In the genomic region with DNA sequence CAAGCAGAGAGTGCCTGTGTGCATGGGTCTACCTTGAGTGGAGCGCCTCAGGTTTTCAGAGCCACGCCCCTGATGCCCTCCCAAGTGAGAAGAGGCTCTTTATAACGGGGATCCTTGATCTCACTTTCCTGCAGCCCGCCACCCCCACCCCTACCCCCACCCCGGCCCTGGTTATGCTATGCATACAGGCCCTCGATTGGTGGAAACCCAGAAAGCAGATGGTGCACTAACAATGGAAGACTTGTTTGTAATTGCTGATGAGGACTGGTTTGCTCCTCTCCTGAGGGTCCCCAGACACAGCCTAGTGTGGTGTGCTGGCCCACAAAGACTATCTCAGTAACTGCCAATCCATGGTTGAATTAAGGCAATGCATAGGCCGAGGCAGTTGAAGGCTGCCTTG, we compare ENCODE assay signal across 20 mouse cellular contexts. TPM values are rescaled to one million over a fixed set of nuclear protein-coding genes. Genes with fewer than 3 reads are reported as not detected.
DNase-seq lines count a peak whose midpoint lies in the region; ATAC-seq lines count a peak whose summit lies in the region.
"Had no signal": no experiment of that assay in that cellular context is flagged by ENCODE, and none has a peak within 500 bp of the region (broad histone marks: within the 10 kb centered on the region; RNA-seq: fewer than 3 reads in every experiment).

No protein-coding gene starts in this region.

- ATAC-seq in limb, embryonic 12.5 days (ENCODE audit: insufficient number of reproducible peaks, insufficient read depth, low FRiP score, low TSS enrichment, low read depth) = peak; percentile 35; the same call in 1 of the 2 replicates
- peak; percentile 49; the same call in 1 of the 2 replicates for ATAC-seq in embryonic facial prominence, embryonic 11.5 days (replicated peaks; ENCODE audit: insufficient number of reproducible peaks, low FRiP score, low TSS enrichment, low read depth)
- peak; percentile 69 for ATAC-seq in forebrain, embryonic 16.5 days
- ATAC-seq in midbrain, embryonic 16.5 days = 0 out of 2 replicates have a peak, but pooled peaks have one; percentile 18
- ATAC-seq: Patski had no signal

- H3K4me2 ChIP-seq in limb, embryonic 12.5 days = no peak overlapping the region
- H3K4me2 ChIP-seq in embryonic facial prominence, embryonic 11.5 days (ENCODE audit: low read depth, low read length) = no peak overlapping the region
- H3K4me2 ChIP-seq in forebrain, embryonic 16.5 days (ENCODE audit: low read length) = no peak overlapping the region
- H3K4me2 ChIP-seq in midbrain, embryonic 16.5 days (ENCODE audit: low read length) = no peak overlapping the region
- H3K4me2 ChIP-seq: embryonic facial prominence, embryonic 15.5 days; liver, embryonic 11.5 days; lung, embryonic 14.5 days had no signal

- no peak overlapping the region for H3K27ac ChIP-seq in limb, embryonic 12.5 days
- H3K27ac ChIP-seq in limb, embryonic 10.5 days = no peak overlapping the region
- no peak overlapping the region for H3K27ac ChIP-seq in embryonic facial prominence, embryonic 11.5 days (replicated peaks; ENCODE audit: low read depth, low read length)
- no peak overlapping the region for H3K27ac ChIP-seq in forebrain, embryonic 16.5 days (ENCODE audit: low read length)
- no peak overlapping the region for H3K27ac ChIP-seq in midbrain, embryonic 16.5 days (ENCODE audit: low read length)
- H3K27ac ChIP-seq: embryonic facial prominence, embryonic 15.5 days; macrophage had no signal

- no peaks in the 10 kb centered on the region; the same call in 1 of the 2 replicates for H3K27me3 ChIP-seq in limb, embryonic 12.5 days
- no peaks in the 10 kb centered on the region for H3K27me3 ChIP-seq in limb, embryonic 10.5 days (ENCODE audit: low read depth, poor library complexity, severe bottlenecking)
- no peaks in the 10 kb centered on the region for H3K27me3 ChIP-seq in embryonic facial prominence, embryonic 11.5 days (ENCODE audit: control insufficient read depth, insufficient read depth, low read length)
- H3K27me3 ChIP-seq in forebrain, embryonic 16.5 days (replicated peaks; ENCODE audit: control insufficient read depth, insufficient read depth, low read length) = no peaks in the 10 kb centered on the region
- H3K27me3 ChIP-seq in midbrain, embryonic 16.5 days (ENCODE audit: control insufficient read depth, insufficient read depth, low read depth, low read length) = no peaks in the 10 kb centered on the region
- H3K27me3 ChIP-seq: embryonic facial prominence, embryonic 15.5 days; Patski had no signal

- H3K9ac ChIP-seq in limb, embryonic 12.5 days (replicated peaks) = no peak overlapping the region
- H3K9ac ChIP-seq in embryonic facial prominence, embryonic 11.5 days (replicated peaks; ENCODE audit: low read length) = no peak overlapping the region
- H3K9ac ChIP-seq in forebrain, embryonic 16.5 days (replicated peaks; ENCODE audit: low read depth, low read length) = no peak overlapping the region
- no peak overlapping the region for H3K9ac ChIP-seq in midbrain, embryonic 16.5 days (ENCODE audit: low read depth, low read length)
- H3K9ac ChIP-seq: embryonic facial prominence, embryonic 15.5 days; lung, embryonic 14.5 days had no signal

- 85% methylated on average over 7 of the region's 7 CpGs for WGBS in limb, embryonic 12.5 days
- 81% methylated on average over 7 of the region's 7 CpGs for WGBS in limb, embryonic 10.5 days
- WGBS in embryonic facial prominence, embryonic 11.5 days = 74% methylated on average over 7 of the region's 7 CpGs
- WGBS in forebrain, embryonic 16.5 days = 62% methylated on average over 7 of the region's 7 CpGs
- 50% methylated on average over 7 of the region's 7 CpGs for WGBS in midbrain, embryonic 16.5 days

- no peaks in the 10 kb centered on the region for H3K36me3 ChIP-seq in limb, embryonic 12.5 days
- no peaks in the 10 kb centered on the region for H3K36me3 ChIP-seq in limb, embryonic 10.5 days
- no peaks in the 10 kb centered on the region for H3K36me3 ChIP-seq in embryonic facial prominence, embryonic 11.5 days (replicated peaks; ENCODE audit: control insufficient read depth, insufficient read depth, low read depth, low read length)
- H3K36me3 ChIP-seq in forebrain, embryonic 16.5 days (ENCODE audit: control insufficient read depth, insufficient read depth) = no peaks in the 10 kb centered on the region
- 0 out of 2 replicates have a peak, but pooled peaks cover under 1% of the 10 kb centered on the region for H3K36me3 ChIP-seq in midbrain, embryonic 16.5 days (ENCODE audit: control insufficient read depth, insufficient read depth, low read length)
- H3K36me3 ChIP-seq: embryonic facial prominence, embryonic 15.5 days had no signal

- DNase-seq in limb, embryonic 10.5 days (ENCODE audit: low spot score) = no peak
- DNase-seq in embryonic facial prominence, embryonic 11.5 days (ENCODE audit: low spot score) = no peak
- DNase-seq in adrenal gland, postnatal 36 days = no peak
- no peak for DNase-seq in adrenal gland, postnatal 10 days
- DNase-seq: cerebellum, adult 9-11 months; gastrocnemius, postnatal 36 days; kidney, adult 9 months; kidney, postnatal 4 days; lung, embryonic 14.5 days; spleen, adult 18-20 months; thymus, postnatal 14 days had no signal

- H3K4me1 ChIP-seq in limb, embryonic 12.5 days (replicated peaks) = peaks cover 9% of the 10 kb centered on the region
- peaks cover 10% of the 10 kb centered on the region for H3K4me1 ChIP-seq in limb, embryonic 10.5 days
- 0 out of 2 replicates have a peak, but pooled peaks cover 2% of the 10 kb centered on the region for H3K4me1 ChIP-seq in embryonic facial prominence, embryonic 11.5 days (ENCODE audit: control insufficient read depth, insufficient read depth, low read length)
- H3K4me1 ChIP-seq in forebrain, embryonic 16.5 days (replicated peaks; ENCODE audit: control insufficient read depth, insufficient read depth, low read length) = no peaks in the 10 kb centered on the region
- no peaks in the 10 kb centered on the region for H3K4me1 ChIP-seq in midbrain, embryonic 16.5 days (ENCODE audit: control insufficient read depth, insufficient read depth, low read length)

- H3K4me3 ChIP-seq in limb, embryonic 12.5 days (replicated peaks) = no peak overlapping the region
- H3K4me3 ChIP-seq in limb, embryonic 10.5 days = no peak overlapping the region
- H3K4me3 ChIP-seq in embryonic facial prominence, embryonic 11.5 days (ENCODE audit: low read depth, low read length) = no peak overlapping the region
- no peak overlapping the region for H3K4me3 ChIP-seq in forebrain, embryonic 16.5 days (replicated peaks; ENCODE audit: low read length)
- H3K4me3 ChIP-seq in midbrain, embryonic 16.5 days (ENCODE audit: low read depth, low read length) = no peak overlapping the region
- H3K4me3 ChIP-seq: embryonic facial prominence, embryonic 15.5 days had no signal

- H3K9me3 ChIP-seq in limb, embryonic 12.5 days = no peaks in the 10 kb centered on the region
- H3K9me3 ChIP-seq in limb, embryonic 10.5 days (replicated peaks) = no peaks in the 10 kb centered on the region
- H3K9me3 ChIP-seq in embryonic facial prominence, embryonic 11.5 days (replicated peaks; ENCODE audit: control insufficient read depth, low read length) = no peaks in the 10 kb centered on the region
- H3K9me3 ChIP-seq in forebrain, embryonic 16.5 days (ENCODE audit: control insufficient read depth, low read length) = no peaks in the 10 kb centered on the region
- no peaks in the 10 kb centered on the region for H3K9me3 ChIP-seq in midbrain, embryonic 16.5 days (replicated peaks; ENCODE audit: control insufficient read depth, low read length, poor library complexity, severe bottlenecking)
- H3K9me3 ChIP-seq: embryonic facial prominence, embryonic 15.5 days had no signal

RNA-seq across cellular contexts. Expression of a gene that starts 27.3 kb away (rescaled TPM):
- not detected in 2 replicates for polyA plus RNA-seq in limb, embryonic 12.5 days (2016; fragmentation: Nextera tagmentation; extraction: Ambion mirVana)
- 0.06 TPM in 1 of 2 replicates, not detected in the other for polyA plus RNA-seq in limb, embryonic 10.5 days (2016; fragmentation: Nextera tagmentation; extraction: Ambion mirVana)
- 3.2 and 3.7 TPM in 2 replicates for polyA plus RNA-seq in embryonic facial prominence, embryonic 11.5 days (2014; fragmentation: Nextera tagmentation; extraction: Ambion mirVana)
- polyA plus RNA-seq in forebrain, embryonic 16.5 days (2015; fragmentation: Nextera tagmentation; extraction: Ambion mirVana) = 9.1 and 11.8 TPM in 2 replicates
- 2.7 TPM in 2 replicates for polyA plus RNA-seq in midbrain, embryonic 16.5 days (2015; fragmentation: Nextera tagmentation; extraction: Ambion mirVana)
- 1 to 10 TPM; 2.9 to 6.4 TPM for total RNA-seq in adrenal gland, postnatal 36 days (2021)
- total RNA-seq in adrenal gland, postnatal 10 days (2021) = 1 to 10 TPM; 5.7 to 6.1 TPM
- total RNA-seq: gastrocnemius, postnatal 36 days; monocyte, adult 5-6 weeks had no signal
- polyA plus RNA-seq: heart, postnatal 0 days; liver, embryonic 11.5 days; macrophage; Patski had no signal

Comparison
In these comparisons a context has a peak if more than half of its experiments do, and no peak if none do; other contexts are left out.
1. ATAC-seq: peak in every context shown above with its lines; median percentile 69 in forebrain, embryonic 16.5 days; 49 in embryonic facial prominence, embryonic 11.5 days; 35 in limb, embryonic 12.5 days; 18 in midbrain, embryonic 16.5 days.